Mouse (Mus musculus): ENCODE results near the gene Plac9b. TPM values are rescaled to one million over a fixed set of nuclear protein-coding genes. Genes with fewer than 3 reads are reported as not detected.
"Not testable (repeated sequence)": the region's sequence is repeated elsewhere in the genome, so short reads cannot be mapped to it uniquely, and the experiment has no call there.

Plac9b gene
- 10 to 100 TPM; 21.2 to 31.5 TPM for total RNA-seq (2021)
- long read RNA-seq, experiment 1, partial matches to known transcripts: 0 of 4 reads
- long read RNA-seq, experiment 1, other reads (novel, unspliced or antisense): 0 of 4 reads
- long read RNA-seq, experiment 2, transcript Plac9b-203 (4 exons, 1,040 nt): major isoform, 13 of 15 reads
- long read RNA-seq, experiment 2, partial matches to known transcripts: 0 of 15 reads
- long read RNA-seq, experiment 2, other reads (novel, unspliced or antisense): 1 of 15 reads

- DNase-seq (ENCODE audit: low spot score in 2 of 2): not testable (repeated sequence)
Measured at GRCm38 (mm10) chr14:26182380-26182779, at the start of gene Plac9b. Gene Plac9b, minus strand, starts transcription at chr14:26182480.

GRCm38 (mm10) chr14:26216233-26217000 lies 34.1 kb upstream of the Plac9b start:
- not testable (repeated sequence) for DNase-seq (ENCODE audit: low spot score in 2 of 2)

GRCm38 (mm10) chr14:26206926-26207247 lies 24.6 kb upstream of the Plac9b start, which contains the start of gene Tmem254b:
Gene Tmem254b, minus strand, starts transcription at chr14:26207041.
- DNase-seq (ENCODE audit: low spot score in 2 of 2): not testable (repeated sequence)

- not testable (repeated sequence) for DNase-seq (ENCODE audit: low spot score in 2 of 2)
Measured at GRCm38 (mm10) chr14:26206197-26206925, 24.1 kb upstream of the Plac9b start.

- not testable (repeated sequence) for DNase-seq (ENCODE audit: low spot score in 2 of 2)
Measured at GRCm38 (mm10) chr14:26197851-26198250, 15.6 kb upstream of the Plac9b start.

- not testable (repeated sequence) for DNase-seq (ENCODE audit: low spot score in 2 of 2)
Measured at GRCm38 (mm10) chr14:26188361-26188760, 6.1 kb upstream of the Plac9b start.

GRCm38 (mm10) chr14:26186638-26187037 lies 4.4 kb upstream of the Plac9b start:
- DNase-seq (ENCODE audit: low spot score in 2 of 2): not testable (repeated sequence)

- DNase-seq (ENCODE audit: low spot score in 2 of 2): not testable (repeated sequence)
Measured at GRCm38 (mm10) chr14:26181660-26182059, 620 bp downstream of the Plac9b start.

GRCm38 (mm10) chr14:26175028-26175427 lies 7.3 kb downstream of the Plac9b start:
- DNase-seq (ENCODE audit: low spot score in 2 of 2): not testable (repeated sequence)

GRCm38 (mm10) chr14:26173955-26174354 lies 8.3 kb downstream of the Plac9b start:
- DNase-seq (ENCODE audit: low spot score in 2 of 2): not testable (repeated sequence)

- not testable (repeated sequence) for DNase-seq (ENCODE audit: low spot score in 2 of 2)
Measured at GRCm38 (mm10) chr14:26165266-26165665, 17.0 kb downstream of the Plac9b start.

GRCm38 (mm10) chr14:26162423-26162822 lies 19.9 kb downstream of the Plac9b start:
- not testable (repeated sequence) for DNase-seq (ENCODE audit: low spot score in 2 of 2)

GRCm38 (mm10) chr14:26161156-26161555 lies 21.1 kb downstream of the Plac9b start:
- not testable (repeated sequence) for DNase-seq (ENCODE audit: low spot score in 2 of 2)

- not testable (repeated sequence) for DNase-seq (ENCODE audit: low spot score in 2 of 2)
Measured at GRCm38 (mm10) chr14:26156032-26156431, 26.2 kb downstream of the Plac9b start.

GRCm38 (mm10) chr14:26147095-26147494 lies 35.2 kb downstream of the Plac9b start:
- not testable (repeated sequence) for DNase-seq (ENCODE audit: low spot score in 2 of 2)

GRCm38 (mm10) chr14:26119095-26119494 lies 63.2 kb downstream of the Plac9b start:
- DNase-seq (ENCODE audit: low spot score in 2 of 2): not testable (repeated sequence)

- not testable (repeated sequence) for DNase-seq (ENCODE audit: low spot score in 2 of 2)
Measured at GRCm38 (mm10) chr14:26118550-26119000, 63.7 kb downstream of the Plac9b start.

- not testable (repeated sequence) for DNase-seq (ENCODE audit: low spot score in 2 of 2)
Measured at GRCm38 (mm10) chr14:26118150-26118549, 64.1 kb downstream of the Plac9b start, which contains the start of gene Duxbl2. Gene Duxbl2, plus strand, starts transcription at chr14:26118349.
